Mouse (Mus musculus) CH12.LX (cell line): Measurements from ENCODE around the gene Padi3. TPM values are rescaled to one million over a fixed set of nuclear protein-coding genes. Genes with fewer than 3 reads are reported as not detected.

Source experiments
- DNase-seq: peaks from one replicate; pipeline ENCODE4 v3.0.0-alpha.2; 2013; ENCODE audit errors: extremely low read depth
- H3K27ac ChIP-seq: 2 replicates; pipeline ENCODE4 v1.5.1; 2012; ENCODE audit warnings: low read depth, mild to moderate bottlenecking, control low read depth, moderate library complexity; ENCODE audit not compliant: insufficient read depth
- H3K27me3 ChIP-seq: replicated peaks from 2 replicates; pipeline ENCODE3; 2012; ENCODE audit warnings: inconsistent platforms
- H3K36me3 ChIP-seq, 2 experiments: replicated peaks in 1 of 2; 2 replicates each; pipeline versions ENCODE3 to v1.6.1; 2012; ENCODE audit warnings: inconsistent platforms in 1 of 2, low read length in 1 of 2, mild to moderate bottlenecking in 1 of 2, mixed read lengths in 1 of 2, moderate library complexity in 1 of 2; ENCODE audit not compliant: control insufficient read depth in 1 of 2, insufficient read depth in 1 of 2
- H3K4me1 ChIP-seq, 2 experiments: 2 replicates each; pipeline ENCODE4 v1.6.1; 2012; ENCODE audit warnings: inconsistent platforms in 1 of 2, moderate library complexity in 1 of 2; ENCODE audit not compliant: insufficient read depth in 2 of 2, control insufficient read depth in 1 of 2
- H3K4me2 ChIP-seq: 2 replicates; pipeline ENCODE4 v1.6.1; 2012; ENCODE audit warnings: low read depth, mild to moderate bottlenecking, control low read depth; ENCODE audit not compliant: poor library complexity, insufficient read depth, severe bottlenecking
- H3K4me3 ChIP-seq, 3 experiments: fragments of 150-350 bp in 1 of 3; sonication (generic) in 1 of 3; replicated peaks in 1 of 3; 2 replicates each; pipeline versions ENCODE3 to v1.5.1; 2011 to 2012; ENCODE audit warnings: low read depth in 2 of 3, low read length in 2 of 3, mild to moderate bottlenecking in 2 of 3, moderate library complexity in 2 of 3, control low read depth in 1 of 3, improper control_type of control experiment in 1 of 3, inconsistent platforms in 1 of 3, mixed read lengths in 1 of 3; ENCODE audit not compliant: poor library complexity in 1 of 3
- H3K79me2 ChIP-seq: replicated peaks from 2 replicates; pipeline ENCODE4 v1.6.1; 2012; ENCODE audit warnings: mild to moderate bottlenecking, moderate library complexity; ENCODE audit not compliant: control insufficient read depth, poor library complexity, insufficient read depth, severe bottlenecking; ENCODE audit errors: extremely low read depth
- H3K9ac ChIP-seq: 2 replicates; pipeline ENCODE4 v1.6.1; 2012; ENCODE audit warnings: low read depth, mild to moderate bottlenecking, control low read depth, moderate library complexity; ENCODE audit not compliant: insufficient read depth
- H3K9me3 ChIP-seq: replicated peaks from 2 replicates; pipeline ENCODE3; 2012; ENCODE audit warnings: low read length, inconsistent platforms, mixed read lengths
- E2F4 ChIP-seq: IDR thresholded peaks from 2 replicates; pipeline ENCODE4 v1.6.1; 2011; ENCODE audit warnings: low read depth, low read length, improper control_type of control experiment; ENCODE audit not compliant: insufficient replicate concordance
- EP300 ChIP-seq: IDR thresholded peaks from 2 replicates; pipeline ENCODE4 v1.6.1; 2011; ENCODE audit warnings: low read length, improper control_type of control experiment
- ETS1 ChIP-seq: conservative IDR thresholded peaks from 2 replicates; pipeline ENCODE4 v1.6.1; 2012; ENCODE audit warnings: low read depth, mild to moderate bottlenecking, inconsistent platforms, low read length, improper control_type of control experiment, moderate library complexity
- GABPA ChIP-seq: IDR thresholded peaks from 2 replicates; pipeline ENCODE4 v1.6.1; 2012; ENCODE audit warnings: low read depth, low read length, improper control_type of control experiment, inconsistent platforms; ENCODE audit not compliant: insufficient replicate concordance
- HCFC1 ChIP-seq: IDR thresholded peaks from 2 replicates; pipeline ENCODE4 v1.6.1; 2012; ENCODE audit warnings: low read depth, mild to moderate bottlenecking, inconsistent platforms, low read length, improper control_type of control experiment
- NELFE ChIP-seq: IDR thresholded peaks from 2 replicates; pipeline ENCODE4 v1.6.1; 2011; ENCODE audit warnings: low read depth, low read length, improper control_type of control experiment
- PAX5 ChIP-seq: IDR thresholded peaks from 2 replicates; pipeline ENCODE4 v1.6.1; 2012; ENCODE audit warnings: low read length, inconsistent platforms, mixed read lengths
- RCOR1 ChIP-seq: conservative IDR thresholded peaks from 2 replicates; pipeline ENCODE4 v1.6.1; 2012; ENCODE audit warnings: low read depth, mild to moderate bottlenecking, inconsistent platforms, low read length, improper control_type of control experiment
- TCF12 ChIP-seq: IDR thresholded peaks from 2 replicates; pipeline ENCODE4 v1.6.1; 2014; ENCODE audit warnings: low read depth, mild to moderate bottlenecking, inconsistent platforms, low read length, improper control_type of control experiment
- ZC3H11A ChIP-seq: IDR thresholded peaks from 2 replicates; pipeline ENCODE4 v1.6.1; 2012; ENCODE audit warnings: low read depth, mild to moderate bottlenecking, inconsistent platforms, low read length, improper control_type of control experiment
- dilution Hi-C: fragments of 300-500 bp; cut with MboI; formaldehyde crosslinking; loops from 2 replicates; pipeline ENCODE4 v1.14.3; 2020; ENCODE audit warnings: low sequenced_read_pairs; ENCODE audit not compliant: extremely low pct_unique_long_range_greater_than_20kb, extremely low pct_ligation_motif_present
- in situ Hi-C: fragments of 300-500 bp; cut with MboI; formaldehyde crosslinking; loops from 3 replicates; pipeline ENCODE4 v1.14.3; 2019; ENCODE audit warnings: low sequenced_read_pairs, low pct_ligation_motif_present, low pct_unique_long_range_greater_than_20kb, mixed read lengths
- polyA plus RNA-seq: library from polyadenylated mRNA; unstranded; fragments of >175 nt; gene quantifications from 2 replicates; pipeline ENCODE4 v1.2.1, GENCODE M21; 2012; ENCODE audit warnings: low read depth; ENCODE audit not compliant: insufficient read length
- total RNA-seq, 2 experiments: library from RNA; depleted of rRNA; stranded (reverse); fragments of 300-350 nt in 1 of 2; fragments of >200 nt in 1 of 2; gene quantifications; 2 replicates each; pipeline ENCODE4 v1.2.3; 2012 to 2014

The Padi3 gene
- total and polyA plus RNA-seq, 3 experiments: 0.10 to 0.17 (median 0.11) TPM

DNA sequence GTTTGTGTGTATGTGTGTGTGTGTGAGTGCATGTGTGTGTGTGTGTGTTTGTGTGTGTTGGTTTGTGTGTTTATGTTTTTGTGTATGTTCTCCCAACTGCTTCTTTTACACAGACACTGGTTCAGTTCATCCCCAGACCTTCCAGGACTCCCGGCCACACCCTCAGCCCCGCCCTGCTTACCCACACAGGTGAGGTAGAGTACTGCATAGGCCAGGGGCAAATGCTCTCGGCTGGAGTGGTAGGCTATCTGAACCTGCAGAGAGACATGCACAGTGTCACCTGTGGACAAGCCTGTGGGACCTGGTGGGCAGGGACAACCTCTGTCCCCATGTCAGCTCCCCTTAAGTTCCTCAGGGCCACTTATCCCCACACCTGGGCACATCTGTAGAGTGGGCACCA lies 9.1 kb downstream of the Padi3 start:
- H3K4me2 ChIP-seq: no peak overlapping the region
- in situ Hi-C loops (no loop called here), dilution Hi-C loops (no loop called here)
- H3K4me1 ChIP-seq: no peaks in the 10 kb centered on the region
- no peak overlapping the region for H3K9ac ChIP-seq
- TF ChIP-seq TCF12 (no peak), GABPA (no peak), RCOR1 (no peak), HCFC1 (no peak), ETS1 (no peak)
- H3K79me2 ChIP-seq: no peaks in the 10 kb centered on the region
- no peaks in the 10 kb centered on the region for H3K36me3 ChIP-seq
- H3K27ac ChIP-seq: no peak overlapping the region
- peaks cover 88% of the 10 kb centered on the region for H3K27me3 ChIP-seq
- no peak for DNase-seq
- H3K9me3 ChIP-seq: no peaks in the 10 kb centered on the region
- H3K4me3 ChIP-seq: no peak overlapping the region

DNA sequence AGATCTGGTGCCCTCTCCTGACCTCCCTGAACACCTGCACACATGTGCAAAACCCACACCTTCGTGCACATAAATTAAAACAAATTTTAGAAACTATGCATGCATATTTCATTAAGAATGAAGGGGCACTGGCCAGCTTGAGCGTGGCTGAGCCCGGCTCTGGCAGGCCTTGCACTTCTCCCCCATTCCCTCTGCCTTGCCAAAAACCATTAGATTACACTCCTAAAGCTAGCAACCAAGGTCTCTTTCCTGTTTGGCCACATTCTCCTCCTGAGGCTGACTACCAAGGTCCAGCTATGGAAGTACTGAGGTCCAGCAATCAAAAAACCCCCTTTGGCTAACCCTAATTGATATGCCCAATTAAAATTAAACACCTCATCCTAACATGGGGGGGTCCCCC lies 13.7 kb downstream of the Padi3 start:
- Histone ChIP-seq H3K4me2 (no peak overlapping the region), H3K9ac (no peak overlapping the region), H3K79me2 (no peaks in the 10 kb centered on the region), H3K4me3 (no peak overlapping the region), H3K4me1 (no peaks in the 10 kb centered on the region), H3K9me3 (no peaks in the 10 kb centered on the region), H3K27me3 (peaks cover 75% of the 10 kb centered on the region), H3K36me3 (no peaks in the 10 kb centered on the region), H3K27ac (no peak overlapping the region)
- DNase-seq: no peak
- in situ Hi-C loops: no loop called here
- TF ChIP-seq PAX5 (no peak), E2F4 (no peak), ZC3H11A (no peak), EP300 (no peak)
- dilution Hi-C loops: no loop called here

DNA sequence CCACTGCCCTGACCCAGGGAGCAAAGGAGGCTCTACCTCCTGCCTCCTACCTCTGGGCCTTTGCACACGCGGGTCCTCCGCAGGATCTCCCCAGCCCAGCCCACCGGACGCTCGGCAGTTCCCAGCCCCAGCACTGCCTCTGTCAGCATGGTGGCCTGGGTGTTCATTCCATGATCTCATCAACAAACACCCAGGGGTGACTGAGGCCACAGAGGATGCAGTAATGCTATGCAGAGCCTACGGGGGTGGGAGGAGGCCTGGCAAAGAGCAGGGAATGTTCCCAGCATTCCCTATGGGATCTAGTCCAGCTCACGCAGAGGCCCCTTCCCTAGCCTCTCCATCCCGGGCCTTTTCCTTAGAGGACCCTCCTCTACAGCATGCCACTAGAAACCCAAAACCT lies 15.8 kb downstream of the Padi3 start:
- Histone ChIP-seq H3K9me3 (no peaks in the 10 kb centered on the region), H3K79me2 (no peaks in the 10 kb centered on the region), H3K36me3 (no peaks in the 10 kb centered on the region), H3K4me2 (no peak overlapping the region), H3K27ac (no peak overlapping the region), H3K4me1 (no peaks in the 10 kb centered on the region), H3K9ac (no peak overlapping the region), H3K27me3 (peaks cover 67% of the 10 kb centered on the region), H3K4me3 (no peak overlapping the region)
- no peak for DNase-seq
- dilution Hi-C loops: no loop called here
- TF ChIP-seq NELFE: no peak
- no peak for TF ChIP-seq GABPA
- TF ChIP-seq, all 38 proteins: peak for 0
- in situ Hi-C loops: no loop called here
